ENCODE assay signal across 22 mouse cellular contexts in genomic region chr15:27129697-27130096, GRCm38 (mm10).
DNase-seq lines count a peak whose midpoint lies in the region; TF ChIP-seq lines count a peak whose summit lies in the region.
"Had no signal": no experiment of that assay in that cellular context is flagged by ENCODE, and none has a peak within 500 bp of the region (broad histone marks: within the 10 kb centered on the region; RNA-seq: fewer than 3 reads in every experiment).

No protein-coding gene starts in this region.

- TF ChIP-seq CTCF in lung, adult 2 months (IDR thresholded peaks at IDR 0.05; ENCODE audit: insufficient read depth, low read length) = no peak

- H3K4me3 ChIP-seq in lung, adult 2 months (replicated peaks; ENCODE audit: extremely low read depth, low read depth, low read length) = no peak overlapping the region
- H3K4me3 ChIP-seq: embryonic facial prominence, embryonic 15.5 days; gastrocnemius, adult 2 months; hindbrain, embryonic 10.5 days; hindbrain, embryonic 13.5 days; intestine, embryonic 15.5 days had no signal

- intact Hi-C loops in heart, postnatal 25 days (cut with DNase I) = no loop called here

- peak; percentile 32 for DNase-seq in embryo, embryonic 10 days (ENCODE audit: low spot score)
- DNase-seq in embryo, embryonic 11 days = no peak
- peak; percentile 54 for DNase-seq in retina, embryonic 14.5 days (ENCODE audit: low spot score)
- DNase-seq in retina, postnatal 1 day = no peak
- DNase-seq in embryo, embryonic 10.5 days (ENCODE audit: low spot score) = peak; percentile 33
- no peak for DNase-seq in heart, postnatal 25 days (ENCODE audit: low spot score)
- no peak for DNase-seq in ovary, postnatal 36 days (ENCODE audit: low spot score)
- DNase-seq in lung, adult 2 months = no peak
- DNase-seq: adrenal gland, postnatal 10 days; adrenal gland, postnatal 36 days; cerebellum, adult 2 months; cerebellum, adult 9-11 months; cerebellum, postnatal 25 days; forebrain, postnatal 0 days; gastrocnemius, adult 2 months; gastrocnemius, postnatal 14 days; heart, adult 11 months; heart, postnatal 36 days had no signal

- WGBS in lung, adult 2 months = 27% methylated on average over 1 of the region's 1 CpGs

- TF ChIP-seq POLR2A in lung, adult 2 months (IDR thresholded peaks at IDR 0.05; ENCODE audit: borderline replicate concordance, extremely low read depth, low read depth, low read length) = no peak

- no peaks in the 10 kb centered on the region for H3K4me1 ChIP-seq in lung, adult 2 months (ENCODE audit: control insufficient read depth, insufficient read depth, low read length)
- H3K4me1 ChIP-seq: embryonic facial prominence, embryonic 15.5 days; intestine, embryonic 15.5 days had no signal

Comparison
In these comparisons a context has a peak if more than half of its experiments do, and no peak if none do; other contexts are left out.
1. DNase-seq: peak in embryo, embryonic 10 days (single experiment), retina, embryonic 14.5 days (single experiment) and embryo, embryonic 10.5 days (single experiment); none in embryo, embryonic 11 days (single experiment), retina, postnatal 1 day (single experiment), heart, postnatal 25 days (single experiment), ovary, postnatal 36 days (single experiment) and lung, adult 2 months (single experiment).